Mouse (Mus musculus) adrenal gland, postnatal 36 days (tissue): ENCODE measurements around the gene Spa17. TPM values are rescaled to one million over a fixed set of nuclear protein-coding genes. Genes with fewer than 3 reads are reported as not detected.

ENCODE experiments used
- DNase-seq, 2 experiments: peaks; one replicate each; pipeline ENCODE4 v3.0.0; 2021; ENCODE audit warnings: mixed read lengths in 1 of 2
- long read RNA-seq, 2 experiments: library from polyadenylated mRNA; stranded (forward); transcript quantifications; one replicate each; pipeline ENCODE4 v2.0.0; 2021; ENCODE audit warnings: borderline sequencing depth in 2 of 2
- total RNA-seq, 2 experiments: library from RNA; stranded (reverse); gene quantifications; 2 replicates each; pipeline ENCODE4 v1.2.3; 2021

Spa17 gene
- 1 to 10 TPM; 3.0 to 4.4 TPM for total RNA-seq
- long read RNA-seq, experiment 1, partial matches to known transcripts = 0 of 3 reads
- long read RNA-seq, experiment 1, other reads (novel, unspliced or antisense) = 0 of 3 reads
- long read RNA-seq, experiment 2, partial matches to known transcripts = 0 of 2 reads
- long read RNA-seq, experiment 2, other reads (novel, unspliced or antisense) = 1 of 2 reads

- DNase-seq = peak; percentile 90 to 95
Measured at GRCm38 (mm10) chr9:37613182-37613910, at the start of gene Spa17. Gene Spa17, minus strand, starts transcription at chr9:37613722.

DNA sequence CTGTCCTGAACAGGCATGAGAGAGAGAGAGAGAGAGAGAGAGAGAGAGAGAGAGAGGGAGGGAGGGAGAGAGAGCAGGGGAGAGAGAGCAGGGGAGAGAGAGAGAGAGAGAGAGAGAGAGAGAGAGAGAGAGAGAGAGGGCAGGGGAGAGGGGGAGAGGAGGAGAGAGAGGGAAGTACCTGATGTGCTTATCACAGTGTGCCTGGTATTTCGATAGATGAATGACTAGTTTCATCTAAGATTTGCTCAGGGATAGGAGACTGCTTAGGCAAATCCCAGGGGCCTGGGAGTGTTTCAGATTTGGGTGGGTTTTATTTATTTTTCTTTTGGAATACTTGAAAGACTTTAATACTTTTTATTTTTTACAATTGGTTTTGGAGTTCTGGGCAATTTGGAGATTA, 49.7 kb upstream of the Spa17 start:
- DNase-seq = no peak

DNA sequence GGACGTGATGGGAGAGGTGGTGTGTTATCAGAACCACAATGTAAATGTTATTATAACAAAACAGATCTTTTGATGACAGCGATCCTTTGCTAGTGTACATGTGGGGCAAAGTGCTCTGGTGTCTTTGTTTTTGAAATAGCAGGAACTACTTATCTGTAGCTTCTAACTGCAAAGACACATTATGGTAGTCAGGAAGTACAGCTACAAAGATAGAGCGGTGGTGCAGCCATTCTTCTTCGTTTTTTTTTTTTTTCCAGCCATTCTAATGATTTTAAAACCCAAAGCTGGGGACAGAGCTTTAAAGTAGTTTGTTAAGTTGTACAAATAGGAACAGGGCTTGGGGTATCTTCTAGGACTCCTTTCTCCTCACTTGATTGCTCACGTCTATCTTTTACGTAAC, 45.9 kb upstream of the Spa17 start:
- DNase-seq = no peak

DNA sequence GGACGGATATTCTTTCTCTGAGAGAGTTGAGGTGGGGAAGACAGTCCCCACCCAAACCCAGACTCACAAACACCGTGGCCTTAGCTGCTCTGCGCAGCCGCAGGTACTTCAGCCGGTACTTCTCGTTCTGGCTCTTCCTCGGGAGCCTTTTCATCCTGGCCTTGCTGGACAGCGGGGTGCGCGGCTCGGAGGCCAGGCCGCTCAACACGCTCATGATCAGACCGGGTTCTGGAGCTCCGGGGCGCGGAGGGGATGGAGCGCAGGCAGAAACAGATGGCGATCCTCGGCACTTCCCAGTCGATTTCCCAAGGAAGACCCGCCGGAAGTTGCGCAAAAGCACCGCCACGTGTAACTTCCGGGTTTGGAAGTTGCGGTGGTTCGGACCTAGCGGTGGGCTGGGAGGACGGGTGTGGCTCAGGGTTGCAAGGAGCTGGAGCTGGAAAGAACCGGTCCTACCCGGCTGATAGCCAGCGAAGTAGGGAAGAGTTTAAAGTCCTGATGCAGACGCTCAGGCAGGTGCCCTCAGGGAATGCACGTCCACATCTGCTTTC, 43.5 kb upstream of the Spa17 start, which contains the start of gene Tbrg1:
Tbrg1 (minus strand) TSS at position 382 of the 551 bp plus-strand sequence.
- peak; percentile 86 to 89 for DNase-seq

DNA sequence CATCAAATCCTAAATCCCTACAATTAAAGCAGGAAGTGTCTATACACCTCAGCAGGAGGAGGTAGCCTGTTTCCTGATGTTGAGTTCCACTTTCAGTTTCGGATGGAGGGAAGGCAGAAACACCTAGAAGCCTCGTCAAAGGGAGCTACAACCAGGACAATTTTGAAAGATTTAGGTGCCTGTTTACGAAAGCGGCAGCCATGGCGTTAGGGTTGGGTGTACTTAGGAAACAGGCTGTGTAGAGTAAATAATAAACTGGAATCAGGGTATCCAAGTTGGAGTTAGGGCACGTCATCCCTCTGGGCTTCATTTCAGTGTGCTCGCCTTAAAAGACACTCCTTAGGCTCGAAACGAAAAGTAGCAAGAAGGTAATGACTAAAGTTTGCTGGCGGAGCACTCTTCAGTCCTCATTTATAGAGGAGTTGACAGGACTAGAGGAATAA, 42.9 kb upstream of the Spa17 start:
- DNase-seq = peak in 1 of 2 experiments; percentile 21

GRCm38 (mm10) chr9:37655961-37656360, 42.4 kb upstream of the Spa17 start:
- DNase-seq = no peak

GRCm38 (mm10) chr9:37653836-37654235, 40.3 kb upstream of the Spa17 start:
- no peak for DNase-seq

GRCm38 (mm10) chr9:37650639-37651038, 37.1 kb upstream of the Spa17 start:
- no peak for DNase-seq

GRCm38 (mm10) chr9:37646246-37646645, 32.7 kb upstream of the Spa17 start:
- no peak for DNase-seq

DNA sequence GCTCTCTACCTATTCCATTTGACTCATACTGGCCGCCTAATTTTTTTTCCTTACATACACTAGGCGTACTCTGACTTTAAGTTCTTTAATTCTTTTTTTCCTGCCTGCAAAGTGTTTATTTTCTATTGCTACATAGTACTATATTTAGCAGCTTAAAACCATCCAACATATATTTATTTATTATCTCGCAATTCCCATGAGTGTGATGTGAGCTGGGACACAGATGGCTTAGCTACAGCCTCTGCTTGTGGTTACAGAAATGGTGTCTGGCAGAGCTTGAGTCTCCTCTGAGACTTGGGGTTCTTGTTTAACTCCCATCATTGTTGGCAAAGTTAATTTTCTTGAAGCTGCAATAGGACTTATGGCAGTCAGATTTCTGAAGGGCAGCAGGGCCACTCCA, 25.2 kb upstream of the Spa17 start:
- DNase-seq = no peak

GRCm38 (mm10) chr9:37636800-37637542, 23.4 kb upstream of the Spa17 start:
- DNase-seq = peak; percentile 55 to 71

DNA sequence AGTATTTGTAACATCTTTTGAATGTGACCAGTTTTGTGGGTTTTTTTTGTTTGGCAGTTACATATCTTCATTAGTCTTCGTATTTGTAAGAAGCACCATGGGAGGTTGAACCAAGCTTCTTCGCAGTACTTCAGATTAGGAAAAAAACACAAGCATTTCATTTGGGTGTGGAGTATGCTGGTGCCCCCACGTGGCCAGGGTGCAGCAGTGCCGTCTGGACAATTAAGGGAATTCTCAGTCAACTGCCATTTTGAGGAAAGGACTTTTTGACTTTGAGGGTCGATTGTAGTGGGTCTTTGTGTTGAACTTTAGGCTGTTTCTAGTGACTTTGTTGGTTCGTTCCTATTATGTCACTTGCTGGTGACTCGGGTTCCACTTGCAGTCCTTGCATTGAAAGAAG, 22.8 kb upstream of the Spa17 start:
- DNase-seq = peak; percentile 66 to 75

GRCm38 (mm10) chr9:37634269-37634668, 20.7 kb upstream of the Spa17 start:
- no peak for DNase-seq

DNA sequence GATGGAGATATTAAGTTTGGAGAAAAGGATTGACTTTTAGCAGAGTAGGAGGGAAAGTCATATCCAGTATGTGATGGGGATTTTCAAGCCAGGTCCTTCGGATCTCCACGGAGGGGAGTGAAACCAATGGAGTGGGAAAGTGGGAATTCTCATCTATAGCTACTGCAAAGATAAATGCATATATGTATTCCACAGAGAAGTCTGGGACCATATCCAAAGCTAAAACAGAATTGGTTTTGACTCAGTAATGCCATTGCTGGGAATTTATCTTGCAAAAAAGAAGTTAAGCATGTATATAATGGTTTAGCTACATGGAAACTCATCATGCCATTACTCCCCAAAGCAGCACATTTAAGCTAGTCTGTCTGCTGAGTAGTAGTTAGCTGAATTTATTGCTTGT, 18.8 kb upstream of the Spa17 start:
- no peak for DNase-seq

DNA sequence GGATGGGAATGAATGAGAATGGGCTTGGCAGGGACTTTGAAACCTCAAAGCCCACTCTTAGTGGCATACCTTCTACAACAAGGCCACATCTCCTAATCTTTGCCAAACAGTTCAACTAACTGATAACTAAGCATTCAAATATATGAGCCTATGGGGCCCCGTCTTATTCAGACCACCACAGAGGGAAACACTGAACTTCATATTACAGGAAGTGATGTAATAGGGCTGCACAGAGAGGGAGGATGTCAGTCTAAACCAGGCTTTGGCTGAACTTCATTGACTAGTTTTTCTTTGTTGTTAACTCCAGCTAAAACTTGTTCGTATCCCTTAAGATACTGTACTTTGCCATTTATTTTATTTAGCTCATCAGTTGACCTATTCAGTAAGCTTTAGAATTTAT, 16.4 kb upstream of the Spa17 start:
- DNase-seq = no peak

DNA sequence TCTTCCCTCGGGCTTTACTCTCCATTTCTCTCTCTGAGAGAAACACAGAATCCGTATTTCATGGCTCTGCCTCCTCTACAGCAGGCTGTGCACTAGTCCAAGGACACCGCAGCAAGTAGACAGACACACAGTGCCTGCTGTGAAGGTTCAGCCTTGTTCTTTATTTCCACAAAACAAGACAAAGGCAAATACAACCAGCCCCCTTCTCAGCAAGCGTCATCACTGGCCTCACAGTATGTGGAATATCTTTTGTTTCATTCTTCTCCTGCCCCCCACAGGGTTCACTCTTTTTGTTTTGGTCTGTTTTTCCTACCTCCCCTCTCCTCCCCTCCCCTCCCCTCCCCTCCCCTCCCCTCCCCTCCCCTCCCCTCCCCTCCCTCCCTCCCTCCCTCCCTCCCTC, 15.1 kb upstream of the Spa17 start:
- no peak for DNase-seq

DNA sequence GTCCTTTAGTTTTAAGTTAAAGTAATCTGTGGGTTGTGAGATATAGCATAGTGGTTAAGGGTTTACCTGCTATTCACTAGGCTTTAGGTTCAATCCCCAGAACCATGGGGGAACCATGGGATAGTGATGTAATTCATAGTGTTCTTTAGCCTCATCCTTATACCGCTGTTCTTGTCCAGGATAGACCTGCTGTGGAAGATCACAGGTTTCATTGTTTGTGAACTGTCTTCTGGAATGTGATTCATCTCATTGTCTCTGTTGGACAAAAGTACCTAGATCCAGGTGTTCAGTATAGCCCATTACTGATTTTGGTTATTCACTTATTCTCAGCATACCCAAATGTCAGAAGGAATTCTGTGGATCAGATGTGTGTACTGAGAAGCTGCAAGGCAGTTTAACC, 13.7 kb upstream of the Spa17 start:
- DNase-seq = no peak

DNA sequence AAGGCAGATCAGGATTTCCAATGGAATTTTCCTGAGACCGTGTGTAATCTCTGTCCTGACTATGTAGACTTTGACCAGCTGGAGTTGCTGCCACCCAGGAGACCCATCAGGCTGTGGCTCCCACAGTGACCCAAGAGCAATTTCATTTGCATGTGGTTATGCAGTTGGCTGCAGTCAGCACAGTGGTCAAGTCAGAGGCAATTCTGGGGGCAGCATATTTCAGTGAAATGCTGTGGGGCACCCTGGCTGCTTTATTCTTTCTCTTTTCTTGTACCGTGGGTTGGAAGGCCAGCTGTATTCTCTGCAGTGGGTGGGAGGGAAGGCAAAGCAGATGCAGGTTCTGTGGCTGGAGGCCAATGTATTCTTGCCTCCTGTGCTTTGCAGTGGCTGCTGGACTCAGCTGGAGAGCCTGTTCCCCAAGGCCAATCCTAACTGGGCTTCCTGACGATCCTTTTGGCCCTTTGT, 12.6 kb upstream of the Spa17 start:
- DNase-seq = no peak

DNA sequence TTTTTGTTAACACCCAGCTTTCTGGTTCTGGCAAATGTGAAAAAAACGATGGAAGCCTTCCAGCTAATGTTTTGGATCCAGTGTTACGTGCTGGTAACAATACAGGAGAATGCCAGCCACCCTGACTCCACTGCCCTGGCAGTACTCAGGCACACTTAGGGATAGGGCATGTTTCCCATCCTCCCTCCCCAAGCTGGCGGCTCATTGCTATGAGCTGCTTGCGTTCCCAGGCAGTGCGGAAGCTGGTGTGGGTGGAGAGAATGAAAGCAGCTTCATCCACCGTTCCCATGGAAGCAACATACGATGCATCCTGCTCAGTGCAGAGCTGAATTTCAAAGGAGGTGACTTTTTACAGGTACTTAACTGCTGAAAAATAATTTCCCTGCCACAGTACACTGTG, 12.1 kb upstream of the Spa17 start:
- peak in 1 of 2 experiments; percentile 12 for DNase-seq

GRCm38 (mm10) chr9:37625129-37625528, 11.6 kb upstream of the Spa17 start:
- DNase-seq = no peak

DNA sequence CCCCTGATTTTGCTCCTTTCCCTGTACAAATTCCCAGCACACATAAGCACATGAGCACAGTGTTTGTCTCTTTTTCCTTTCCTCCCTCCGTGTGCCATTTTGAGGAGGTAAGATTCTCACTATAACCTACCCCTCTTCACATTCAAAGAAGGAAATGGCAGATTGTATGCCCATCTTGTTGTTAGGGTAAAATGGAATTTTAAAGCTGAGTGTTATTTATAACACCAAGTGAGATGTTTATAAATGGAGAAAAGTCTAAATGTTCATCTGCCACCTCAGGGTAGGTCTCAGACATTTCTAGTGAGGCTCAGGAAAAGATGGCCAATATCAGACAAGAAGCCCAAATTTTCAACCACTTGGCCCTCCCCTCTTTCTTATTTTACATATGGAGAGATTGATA, 11.0 kb upstream of the Spa17 start:
- no peak for DNase-seq

GRCm38 (mm10) chr9:37623981-37624380, 10.5 kb upstream of the Spa17 start:
- no peak for DNase-seq

DNA sequence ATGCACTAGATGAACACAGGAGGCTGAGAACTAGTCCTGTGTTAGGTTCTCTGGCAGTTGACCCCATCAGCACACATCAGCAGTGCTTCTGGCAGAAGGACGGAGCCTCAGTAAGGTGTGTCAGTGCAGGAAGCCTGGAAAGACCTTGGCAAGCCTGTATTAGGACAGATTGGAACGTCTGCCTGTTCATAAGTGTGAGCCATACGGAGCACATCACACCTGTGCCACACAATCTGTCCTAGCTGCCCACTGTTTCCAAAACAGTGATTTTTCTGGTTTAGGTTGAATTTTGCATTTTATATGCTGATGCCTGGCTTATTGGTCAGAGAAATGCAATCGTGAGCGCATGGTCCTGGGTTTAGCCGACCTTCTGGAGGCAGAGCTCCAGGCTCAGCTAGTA, 7.8 kb upstream of the Spa17 start:
- DNase-seq = no peak
